Mouse (Mus musculus) midbrain, postnatal 0 days (tissue): Measurements from ENCODE around the gene Gm10837. TPM values are rescaled to one million over a fixed set of nuclear protein-coding genes. Genes with fewer than 3 reads are reported as not detected.

ENCODE experiments used
- ATAC-seq: fragments of 200-750 bp; cut with Nextera tagmentation; 2 replicates; pipeline ENCODE4 v1.8.0; 2017; ENCODE audit warnings: moderate number of reproducible peaks, mild to moderate bottlenecking, moderate TSS enrichment, moderate library complexity; ENCODE audit not compliant: low FRiP score
- DNase-seq: peaks from one replicate; pipeline ENCODE4 v3.0.0-alpha.2; 2015; ENCODE audit warnings: low spot score
- H3K27ac ChIP-seq: fragments of 300-500 bp; sonication (generic); 2 replicates; pipeline ENCODE4 v1.5.1; 2014; ENCODE audit warnings: low read depth, mild to moderate bottlenecking, low read length, mixed read lengths
- H3K27me3 ChIP-seq: fragments of 300-500 bp; sonication (generic); 2 replicates; pipeline ENCODE4 v1.6.1; 2014; ENCODE audit warnings: low read length, control low read depth, mixed read lengths; ENCODE audit not compliant: insufficient read depth
- H3K36me3 ChIP-seq: fragments of 300-500 bp; sonication (generic); 2 replicates; pipeline ENCODE4 v1.6.1; 2014; ENCODE audit warnings: low read length, control low read depth, mixed read lengths; ENCODE audit not compliant: insufficient read depth
- H3K4me1 ChIP-seq: fragments of 300-500 bp; sonication (generic); 2 replicates; pipeline ENCODE4 v1.6.1; 2014; ENCODE audit warnings: mild to moderate bottlenecking, control low read depth, antibody characterized with exemption, low read length, mixed read lengths; ENCODE audit not compliant: insufficient read depth
- H3K4me2 ChIP-seq: fragments of 300-500 bp; sonication (generic); 2 replicates; pipeline ENCODE4 v1.6.1; 2014; ENCODE audit warnings: low read depth, mild to moderate bottlenecking, low read length, mixed read lengths; ENCODE audit not compliant: poor library complexity, severe bottlenecking
- H3K4me3 ChIP-seq: fragments of 300-500 bp; sonication (generic); 2 replicates; pipeline ENCODE4 v1.5.1; 2014; ENCODE audit warnings: low read depth, mild to moderate bottlenecking, low read length, moderate library complexity
- H3K9ac ChIP-seq: fragments of 300-500 bp; sonication (generic); replicated peaks from 2 replicates; pipeline ENCODE4 v1.6.1; 2014; ENCODE audit warnings: mild to moderate bottlenecking, low read length, moderate library complexity, mixed read lengths; ENCODE audit not compliant: poor library complexity, severe bottlenecking
- H3K9me3 ChIP-seq: fragments of 300-500 bp; sonication (generic); 2 replicates; pipeline ENCODE4 v1.6.1; 2016; ENCODE audit warnings: low read length, control low read depth
- CTCF ChIP-seq: IDR thresholded peaks from 2 replicates; pipeline ENCODE4 v1.5.1; 2016; ENCODE audit warnings: antibody characterized with exemption, mild to moderate bottlenecking
- WGBS: fragments of 180-500 bp; shearing (Covaris S2); extraction: QIAGEN DNeasy Blood & Tissue Kit; methylation state at CpG from one replicate; pipeline ENCODE4 v1.1.7; 2014; 5-methylcytosine and 5-hydroxymethylcytosine counted together
- polyA plus RNA-seq: library from polyadenylated mRNA; unstranded; fragments of >200 nt; fragmentation: Nextera tagmentation; extraction: Ambion mirVana; gene quantifications from 2 replicates; pipeline ENCODE4 v1.2.1, GENCODE M21; 2015
- total RNA-seq: library from RNA; depleted of rRNA; stranded (reverse); fragments of >200 nt; gene quantifications from 2 replicates; pipeline ENCODE4 v1.2.3, GENCODE M21; 2014

Gm10837 gene
- total and polyA plus RNA-seq, 2 experiments from 2014 or later: 0.32 to 0.38 TPM

- Histone ChIP-seq H3K36me3 (no peaks in the 10 kb centered on the region), H3K9ac (no peak overlapping the region), H3K27me3 (peaks cover 32% of the 10 kb centered on the region), H3K4me2 (peak overlapping the region; percentile 2), H3K4me3 (no peak overlapping the region), H3K4me1 (peaks cover 3% of the 10 kb centered on the region; the same call in 1 of the 2 replicates), H3K27ac (no peak overlapping the region), H3K9me3 (no peaks in the 10 kb centered on the region)
- DNase-seq (peak; percentile 13), ATAC-seq (no peak)
- no peak for TF ChIP-seq CTCF
- 14% methylated on average over 28 of the region's 28 CpGs for WGBS
These were observed 21.2 kb upstream of the Gm10837 start for GRCm38 (mm10) chr14:122468971-122469755.

- no peak for ATAC-seq
- Histone ChIP-seq H3K9me3 (no peaks in the 10 kb centered on the region), H3K9ac (no peak overlapping the region), H3K4me2 (peak overlapping the region; percentile 16; the same call in 1 of the 2 replicates), H3K4me1 (no peaks in the 10 kb centered on the region), H3K27ac (peak overlapping the region; percentile 38; the same call in 1 of the 2 replicates), H3K27me3 (peaks cover 28% of the 10 kb centered on the region), H3K4me3 (no peak overlapping the region), H3K36me3 (no peaks in the 10 kb centered on the region)
- TF ChIP-seq CTCF: no peak
- 9% methylated on average over 31 of the region's 31 CpGs for WGBS
- peak; percentile 15 for DNase-seq
These were observed 18.8 kb upstream of the Gm10837 start for GRCm38 (mm10) chr14:122471449-122472085.

- TF ChIP-seq CTCF: no peak
- peaks cover 28% of the 10 kb centered on the region for H3K27me3 ChIP-seq
- no peaks in the 10 kb centered on the region for H3K9me3 ChIP-seq
- H3K4me1 ChIP-seq: no peaks in the 10 kb centered on the region
- H3K4me2 ChIP-seq: peak overlapping the region; percentile 42
- ATAC-seq: no peak
- H3K27ac ChIP-seq: 0 out of 2 replicates have a peak overlapping the region, but pooled peaks have one; percentile 55
- no peaks in the 10 kb centered on the region for H3K36me3 ChIP-seq
- DNase-seq: no peak
- WGBS: 5% methylated on average over 13 of the region's 13 CpGs
- no peak overlapping the region; the same call in 1 of the 2 replicates for H3K9ac ChIP-seq
- peak overlapping the region; percentile 18 for H3K4me3 ChIP-seq
These were observed 18.2 kb upstream of the Gm10837 start for GRCm38 (mm10) chr14:122472161-122472560.

- no peaks in the 10 kb centered on the region for H3K36me3 ChIP-seq
- H3K4me1 ChIP-seq: no peaks in the 10 kb centered on the region
- 16% methylated on average over 5 of the region's 5 CpGs for WGBS
- TF ChIP-seq CTCF: no peak
- no peak overlapping the region for H3K9ac ChIP-seq
- ATAC-seq (no peak), DNase-seq (no peak)
- no peak overlapping the region for H3K27ac ChIP-seq
- H3K9me3 ChIP-seq: no peaks in the 10 kb centered on the region
- H3K4me2 ChIP-seq: peak overlapping the region; percentile 42; the same call in 1 of the 2 replicates
- H3K27me3 ChIP-seq: peaks cover 28% of the 10 kb centered on the region
- no peak overlapping the region; the same call in 1 of the 2 replicates for H3K4me3 ChIP-seq
These were observed 17.7 kb upstream of the Gm10837 start for GRCm38 (mm10) chr14:122472647-122473046.

- peak overlapping the region; percentile 62 for H3K27ac ChIP-seq
- H3K27me3 ChIP-seq: peaks cover 22% of the 10 kb centered on the region
- no peaks in the 10 kb centered on the region for H3K4me1 ChIP-seq
- no peaks in the 10 kb centered on the region for H3K36me3 ChIP-seq
- H3K4me3 ChIP-seq: peak overlapping the region; percentile 47
- ATAC-seq: no peak
- no peak for TF ChIP-seq CTCF
- H3K9me3 ChIP-seq: no peaks in the 10 kb centered on the region
- peak overlapping the region; percentile 42 for H3K4me2 ChIP-seq
- 10% methylated on average over 17 of the region's 17 CpGs for WGBS
- H3K9ac ChIP-seq: no peak overlapping the region
- no peak for DNase-seq
These were observed 17.1 kb upstream of the Gm10837 start for GRCm38 (mm10) chr14:122473211-122473751.
